Mouse (Mus musculus) adrenal gland, postnatal 14 days (tissue): Measurements from ENCODE around the gene Gm28374. TPM values are rescaled to one million over a fixed set of nuclear protein-coding genes. Genes with fewer than 3 reads are reported as not detected.
"Not testable (repeated sequence)": the region's sequence is repeated elsewhere in the genome, so short reads cannot be mapped to it uniquely, and the experiment has no call there.

Experiments used
- DNase-seq: peaks from one replicate; pipeline ENCODE4 v3.0.0; 2021; ENCODE audit warnings: mixed read lengths
- long read RNA-seq, 2 experiments: library from polyadenylated mRNA; stranded (forward); transcript quantifications; one replicate each; pipeline ENCODE4 v2.0.0; 2021
- total RNA-seq: library from RNA; stranded (reverse); gene quantifications from 2 replicates; pipeline ENCODE4 v1.2.3, GENCODE M21; 2021

Gm28374 gene
- total RNA-seq: not detected in 2 replicates
- long read RNA-seq, experiment 1: 0 reads
- long read RNA-seq, experiment 2, partial matches to known transcripts: 0 of 2 reads
- long read RNA-seq, experiment 2, other reads (novel, unspliced or antisense): 2 of 2 reads

DNA sequence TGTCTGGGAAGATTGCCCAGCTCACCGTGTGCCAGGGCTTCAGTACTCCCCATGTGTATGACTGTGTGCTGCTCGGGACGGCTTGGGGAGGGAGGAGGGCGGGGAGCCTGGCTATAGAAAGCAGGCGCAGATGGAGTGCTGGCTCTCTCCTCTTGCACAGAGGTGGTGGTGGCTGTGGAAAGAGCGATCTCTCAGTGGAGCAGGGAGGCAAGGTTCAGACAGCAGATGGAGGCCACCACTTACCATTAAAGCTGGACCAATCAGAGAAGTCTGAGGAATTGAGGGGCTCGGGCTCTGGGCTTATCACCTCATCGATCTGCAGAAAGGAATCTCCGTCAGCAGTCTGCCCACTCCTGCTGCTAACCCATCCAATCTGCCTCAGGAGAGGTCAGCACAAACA, at the start of gene Gm28374:
Gene Gm28374 (minus strand): TSS at position 101 of the 400 bp plus-strand sequence.
- DNase-seq: no peak

DNA sequence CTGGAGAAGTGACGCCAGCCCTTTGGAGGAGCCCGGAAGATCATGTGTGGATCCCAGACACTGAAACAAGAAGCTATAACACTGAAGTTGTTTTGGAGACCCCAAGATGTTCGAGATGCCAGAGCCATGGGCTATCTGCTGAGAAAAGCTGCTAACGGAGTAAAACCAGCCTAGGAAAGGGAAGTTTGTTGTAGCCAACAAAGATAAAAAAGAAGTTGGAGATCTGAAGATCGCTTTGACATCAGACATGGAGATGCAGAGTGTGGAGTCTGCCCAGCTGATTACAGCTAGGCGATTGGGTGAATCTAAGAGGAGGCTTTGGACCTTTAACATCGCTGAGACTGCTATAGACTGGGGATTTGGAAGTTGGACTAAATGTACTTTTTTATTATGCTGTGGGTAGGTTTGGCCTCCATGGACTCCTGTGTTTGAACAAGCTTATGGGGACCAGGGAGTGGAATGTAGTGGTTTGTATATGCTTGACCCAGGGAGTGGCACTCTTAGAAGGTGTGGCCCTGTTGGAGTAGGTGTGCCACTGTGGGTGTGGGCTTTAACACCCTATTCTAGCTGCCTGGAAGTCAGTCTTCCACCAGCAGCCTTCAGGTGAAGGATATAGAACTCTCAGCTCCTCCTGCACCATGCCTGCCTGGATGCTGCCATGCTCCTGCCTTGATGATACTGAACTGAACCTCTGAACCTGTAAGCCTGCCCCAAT, 48.5 kb upstream of the Gm28374 start:
- DNase-seq: not testable (repeated sequence)

DNA sequence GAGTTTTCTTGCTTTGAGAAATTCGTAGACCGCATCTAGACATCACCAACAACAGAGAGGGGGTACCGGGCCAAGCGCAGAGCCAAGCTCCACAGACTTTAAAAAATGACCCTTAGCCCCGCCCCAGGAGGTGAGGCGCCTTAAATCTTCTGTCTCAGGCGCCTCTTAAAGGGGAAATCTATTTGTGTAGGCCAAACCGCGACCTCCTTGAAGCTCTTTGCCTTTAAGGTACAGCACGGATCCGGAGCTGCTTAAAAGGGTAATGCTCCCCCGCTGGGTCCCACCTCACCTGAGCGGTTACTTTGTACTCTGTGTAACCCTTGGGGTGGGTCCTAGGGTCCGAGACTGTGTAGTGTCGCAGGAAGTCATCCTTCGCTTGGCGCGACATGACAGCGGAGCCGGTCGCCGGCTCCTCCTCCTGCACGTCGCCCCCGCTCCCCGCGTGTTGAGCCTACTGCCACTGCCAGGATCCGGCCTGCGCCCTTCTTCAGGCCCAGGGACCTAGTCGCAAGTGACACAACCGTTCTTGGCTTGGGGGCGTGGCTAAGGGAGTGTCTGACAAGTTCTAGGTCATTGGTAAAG, 45.8 kb upstream of the Gm28374 start, which contains the start of gene Snx15:
Gene Snx15 (minus strand): TSS at position 545 of the 582 bp plus-strand sequence.
- peak; percentile 97 for DNase-seq

DNA sequence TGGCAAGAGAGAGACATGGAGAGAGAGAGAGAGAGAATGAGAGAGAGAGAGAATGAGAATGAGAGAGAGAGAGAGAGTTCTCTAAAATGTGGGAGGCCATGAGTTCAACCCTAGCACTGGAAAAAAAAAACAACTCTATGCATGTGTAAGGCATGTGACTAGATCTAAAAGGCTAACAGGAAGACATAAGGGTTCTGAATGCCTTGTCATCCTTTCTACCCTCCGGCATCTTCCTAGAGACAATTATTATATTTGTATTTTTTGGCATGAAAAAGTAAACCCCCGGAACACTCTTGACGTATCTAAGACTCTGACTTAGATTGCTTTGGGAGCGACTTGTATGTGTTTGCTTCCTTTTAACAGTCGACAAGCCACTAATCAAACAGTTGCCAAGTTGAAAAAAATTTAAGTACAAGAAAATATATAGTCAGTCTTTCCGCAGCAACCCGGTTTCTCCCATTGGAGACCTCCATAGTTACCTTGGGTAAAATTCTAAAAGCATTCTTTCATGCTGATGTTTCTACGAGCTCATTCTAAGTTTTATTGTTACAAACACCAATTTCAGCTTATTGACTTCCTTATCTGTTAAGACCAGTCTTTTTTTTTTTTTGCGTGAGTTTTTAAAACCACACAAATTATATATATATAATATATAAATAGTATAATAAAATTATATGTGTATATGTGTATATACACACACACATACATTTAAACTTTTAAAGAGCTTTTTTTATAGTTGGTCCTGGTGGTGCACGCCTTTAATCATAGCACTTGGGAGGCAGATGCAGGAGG, 44.9 kb upstream of the Gm28374 start:
- DNase-seq: no peak

DNA sequence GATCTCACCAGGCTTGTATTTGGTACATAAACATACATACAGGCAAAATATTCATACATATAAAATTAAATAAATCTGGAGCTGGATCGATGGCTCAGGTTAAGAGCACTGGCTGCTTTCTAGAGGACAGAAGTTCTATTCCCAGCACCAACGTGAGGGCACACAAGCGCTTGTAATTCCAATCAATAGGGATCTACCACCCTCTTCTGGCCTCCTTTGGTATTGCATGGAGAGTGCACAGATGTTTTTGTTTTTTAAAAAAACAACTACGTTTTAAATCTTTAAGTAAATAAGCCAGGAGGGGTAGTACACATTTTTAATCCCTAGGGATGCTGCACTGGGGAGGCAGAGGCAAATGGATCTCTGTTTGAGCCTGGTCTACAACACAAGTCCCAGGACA, 44.2 kb upstream of the Gm28374 start:
- DNase-seq: peak; percentile 64

DNA sequence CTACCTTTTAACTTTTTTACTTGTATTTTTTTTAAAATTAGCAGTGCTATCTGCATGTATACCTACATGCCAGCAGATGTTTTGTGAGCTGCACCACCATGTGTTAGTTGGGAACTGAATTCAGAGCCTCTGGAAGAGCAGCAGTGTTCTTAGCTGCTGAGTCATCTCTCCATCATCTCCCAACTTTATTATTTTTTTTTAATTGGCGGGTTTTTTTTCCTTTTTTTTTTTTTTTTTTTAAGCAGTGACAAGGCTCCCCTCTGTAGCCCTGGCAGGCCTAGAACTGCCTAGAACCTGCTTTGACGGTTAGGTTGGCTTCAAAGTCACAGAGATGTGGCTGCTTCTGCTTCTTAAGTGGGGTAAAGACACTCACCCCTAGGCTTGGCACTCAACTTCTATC, 42.8 kb upstream of the Gm28374 start:
- no peak for DNase-seq

DNA sequence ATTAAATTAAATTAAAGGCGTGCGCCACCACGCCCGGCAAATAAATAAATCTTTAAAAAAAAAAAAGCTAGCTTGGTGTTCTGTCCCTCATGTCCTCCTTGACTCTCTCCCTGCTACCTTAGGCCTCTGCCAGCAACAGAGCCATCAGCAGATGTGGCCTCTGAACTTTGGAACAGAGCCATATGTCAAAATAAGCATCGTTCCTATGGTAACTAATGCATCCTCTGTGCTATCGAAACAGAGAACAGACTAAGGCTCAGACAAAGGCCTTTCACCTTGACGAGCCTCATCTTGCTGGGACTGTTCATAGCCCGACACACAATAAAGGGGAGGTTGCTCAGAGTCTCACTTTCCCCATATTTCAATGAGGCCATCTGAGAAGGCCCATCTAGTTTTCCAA, 41.3 kb upstream of the Gm28374 start:
- DNase-seq: no peak

DNA sequence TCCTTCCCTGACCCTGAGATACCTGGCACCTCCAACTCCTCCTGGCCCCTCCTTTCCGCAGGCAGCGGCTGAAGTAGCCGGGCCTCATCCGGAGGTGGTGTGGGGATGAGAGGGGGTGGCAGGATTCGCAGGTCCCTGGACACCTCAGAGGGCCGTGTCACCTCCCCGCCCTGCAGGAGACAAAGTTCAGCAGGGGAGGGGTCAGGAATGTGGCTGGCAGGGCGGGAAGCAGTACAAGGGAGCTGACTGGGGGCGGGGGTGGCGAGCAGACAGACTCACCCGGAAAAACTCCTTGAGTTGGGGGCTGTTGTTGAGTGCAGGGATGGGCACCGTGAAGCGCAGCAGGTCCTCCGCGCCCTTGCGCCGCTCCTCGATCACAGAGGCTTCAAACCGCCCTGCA, 39.7 kb upstream of the Gm28374 start:
- DNase-seq: no peak

DNA sequence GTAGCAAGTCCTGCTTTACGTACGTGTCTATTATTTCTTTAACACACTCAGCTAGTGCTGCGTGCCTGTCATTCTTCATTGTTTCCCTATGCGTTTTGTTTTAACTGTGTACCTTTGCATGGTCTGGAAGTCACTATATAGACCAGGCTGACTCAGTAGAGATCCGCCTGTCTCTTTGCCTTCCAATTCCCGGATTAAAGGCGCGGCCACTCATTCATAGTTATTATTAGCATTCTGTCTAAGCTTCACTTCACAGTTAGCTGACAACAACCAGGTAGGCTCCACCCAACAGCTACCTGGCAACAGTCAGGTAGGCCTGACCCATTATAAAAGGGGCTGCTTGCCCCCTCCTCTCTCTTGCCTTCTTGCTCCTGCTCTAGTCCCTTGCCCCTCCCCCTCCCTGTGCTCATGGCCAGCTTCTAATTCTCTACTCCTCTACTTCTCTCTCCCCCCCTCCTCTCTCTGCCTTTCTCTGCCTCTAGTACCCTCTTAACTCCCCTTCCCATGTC, 36.7 kb upstream of the Gm28374 start:
- no peak for DNase-seq

DNA sequence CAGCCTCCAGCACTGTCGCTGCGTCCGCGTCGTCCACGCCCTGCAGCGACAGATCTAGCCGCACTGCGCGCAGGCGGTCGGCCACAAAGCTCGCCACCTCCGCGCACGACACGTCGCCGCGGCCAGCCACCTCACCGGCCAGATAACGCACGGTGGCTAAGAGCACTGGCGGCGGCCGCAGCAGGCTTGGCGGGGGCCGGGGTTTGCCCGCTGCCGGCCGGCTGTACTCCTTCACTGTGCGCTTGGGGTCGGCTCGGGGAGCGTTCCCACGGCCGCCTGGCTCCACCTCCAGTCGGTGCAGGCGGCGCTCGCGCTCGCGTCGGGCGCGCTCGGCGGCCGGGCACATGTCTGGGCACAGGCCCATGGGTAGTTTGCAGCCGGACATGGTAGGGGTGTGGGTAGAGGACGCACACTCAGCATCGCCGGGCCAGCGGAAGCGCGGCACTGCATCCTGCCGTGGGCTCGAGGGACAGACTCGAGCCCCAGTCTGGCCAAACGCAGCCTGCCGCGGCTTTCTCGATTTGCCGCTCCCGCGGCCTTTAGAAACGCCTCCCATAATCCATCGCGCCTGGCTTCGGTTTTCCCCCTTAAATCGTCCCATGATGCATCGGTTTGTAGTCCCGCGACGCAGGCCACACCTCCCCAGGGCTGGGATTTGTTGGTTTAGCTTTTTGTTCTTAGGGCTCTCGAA, 36.1 kb upstream of the Gm28374 start, which contains the start of gene Sac3d1:
Gene Sac3d1 (minus strand): TSS at position 665 of the 691 bp plus-strand sequence.
- peak; percentile 92 for DNase-seq

DNA sequence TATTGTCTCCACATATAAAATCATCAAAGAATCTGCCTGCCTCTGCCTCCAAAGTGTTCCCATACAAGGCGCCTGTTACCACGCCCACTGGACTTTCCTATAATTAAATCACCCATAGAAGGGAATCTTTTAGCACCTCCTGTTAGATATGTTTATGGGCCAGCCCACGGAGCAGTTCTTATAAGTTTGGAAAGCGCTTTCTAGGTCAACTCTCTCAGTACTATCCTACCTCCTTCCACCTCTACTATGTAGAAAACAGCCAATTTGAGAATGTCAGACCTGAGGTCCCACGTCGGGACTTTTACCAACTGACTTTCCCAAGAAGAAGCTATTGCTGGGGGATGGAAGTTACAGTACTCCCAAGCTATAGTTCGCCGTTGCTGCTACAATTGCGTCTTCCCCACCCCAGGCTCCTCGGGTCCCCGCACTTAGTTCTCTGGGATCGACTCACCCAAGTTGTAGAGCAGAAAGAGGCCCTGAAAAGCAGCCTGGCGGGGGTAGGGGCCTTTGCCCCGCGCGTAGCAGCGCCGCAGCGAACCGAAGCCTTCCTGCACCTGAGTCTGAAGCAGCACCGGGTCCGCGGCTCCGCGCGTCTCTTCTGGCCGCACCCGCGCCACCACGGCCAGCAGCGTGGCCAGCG, 35.4 kb upstream of the Gm28374 start:
- DNase-seq: no peak

DNA sequence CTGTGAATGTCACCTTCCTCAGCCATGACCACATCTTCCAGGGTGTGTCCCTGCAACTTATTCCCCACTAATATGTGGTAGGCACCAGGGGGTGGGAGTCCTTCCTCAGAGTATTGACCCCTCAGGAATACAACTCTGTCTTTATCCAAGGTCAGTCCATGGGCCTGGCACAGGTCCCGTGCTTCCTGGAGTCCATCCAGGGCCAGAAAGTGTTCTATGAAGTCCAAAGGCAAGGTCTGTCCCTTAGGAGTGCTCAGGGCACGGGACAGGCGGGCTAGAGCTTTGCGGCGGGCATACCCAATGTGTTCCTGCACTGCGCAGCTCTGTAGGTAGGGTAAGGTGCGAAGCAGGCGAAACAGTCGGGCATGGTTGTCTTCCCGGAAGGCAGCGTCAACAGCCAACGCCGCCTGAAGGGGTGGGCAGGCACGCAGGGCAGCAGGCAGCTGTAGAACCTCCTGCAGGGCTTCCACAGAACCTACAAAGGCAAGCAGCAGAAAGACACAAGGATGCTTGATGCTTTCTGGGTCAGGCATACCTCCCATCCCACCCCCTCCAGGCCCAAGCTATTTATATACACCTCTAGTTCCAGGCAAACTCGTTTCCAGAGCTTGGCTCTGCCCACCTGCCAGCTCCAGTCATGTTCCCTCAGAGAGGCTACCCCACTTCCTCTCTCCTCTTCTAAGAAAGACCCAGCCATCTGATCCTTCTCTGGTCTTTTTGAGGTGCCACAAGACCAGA, 34.2 kb upstream of the Gm28374 start:
- DNase-seq: peak; percentile 74

DNA sequence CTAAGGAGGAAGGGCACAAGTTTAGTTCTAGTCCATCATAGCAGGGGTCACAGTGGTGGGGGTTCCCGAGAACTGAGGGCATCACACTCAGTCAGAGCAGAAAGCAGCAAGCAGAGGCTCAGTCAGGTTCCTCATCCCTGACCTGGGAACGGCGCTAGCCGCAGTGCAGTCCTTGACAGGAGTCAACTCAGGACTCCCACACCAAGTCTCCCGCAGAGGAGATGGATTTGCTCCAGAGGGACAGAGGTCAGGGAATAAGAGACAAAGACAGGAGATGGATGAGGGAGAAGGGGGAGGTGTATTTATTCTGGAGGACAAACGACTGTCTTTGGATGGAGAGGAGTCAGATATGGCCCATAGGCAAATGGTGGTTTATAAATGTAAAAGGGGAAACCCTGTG, 31.1 kb upstream of the Gm28374 start:
- DNase-seq: no peak

DNA sequence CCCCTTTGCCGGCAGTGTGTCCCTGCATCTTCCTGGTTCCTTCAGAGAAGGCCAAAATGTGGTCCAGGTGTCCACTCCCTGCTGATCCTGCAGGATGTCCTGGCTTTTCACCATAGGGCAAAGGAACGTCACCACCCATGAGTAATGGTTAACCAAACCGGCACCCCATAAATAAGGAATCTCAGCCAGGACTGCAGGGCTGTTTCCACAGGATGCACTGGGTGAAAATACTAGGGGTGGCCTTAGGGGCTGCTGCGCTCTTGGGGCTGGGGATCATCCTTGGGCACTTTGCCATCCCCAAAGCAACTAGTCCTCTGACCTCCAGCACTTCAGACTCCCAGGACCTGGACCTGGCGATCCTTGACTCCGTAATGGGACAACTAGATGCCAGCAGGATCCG, 23.5 kb upstream of the Gm28374 start, which contains the start of gene Naaladl1:
Gene Naaladl1 (plus strand): TSS at position 197 of the 400 bp plus-strand sequence.
- no peak for DNase-seq

DNA sequence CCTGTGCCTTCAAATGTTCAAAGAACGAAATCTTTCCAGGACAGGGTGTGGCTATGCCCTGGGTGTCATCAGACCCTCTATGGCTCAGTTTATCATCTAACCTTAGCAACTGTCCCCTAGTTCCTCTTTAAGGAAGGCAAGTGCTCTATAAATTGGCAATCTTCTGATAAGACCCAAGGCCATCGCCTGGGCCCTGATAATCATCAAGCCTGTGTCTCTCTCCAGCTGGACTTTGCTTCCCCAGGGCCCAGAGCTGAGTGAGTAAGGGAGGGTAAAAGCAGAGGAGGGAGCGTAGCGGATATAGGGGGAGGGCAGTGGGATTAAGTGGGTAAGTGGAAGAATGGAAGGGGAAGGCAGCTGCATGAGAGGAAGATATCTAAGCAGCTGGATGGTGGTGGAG, 22.4 kb upstream of the Gm28374 start:
- no peak for DNase-seq

DNA sequence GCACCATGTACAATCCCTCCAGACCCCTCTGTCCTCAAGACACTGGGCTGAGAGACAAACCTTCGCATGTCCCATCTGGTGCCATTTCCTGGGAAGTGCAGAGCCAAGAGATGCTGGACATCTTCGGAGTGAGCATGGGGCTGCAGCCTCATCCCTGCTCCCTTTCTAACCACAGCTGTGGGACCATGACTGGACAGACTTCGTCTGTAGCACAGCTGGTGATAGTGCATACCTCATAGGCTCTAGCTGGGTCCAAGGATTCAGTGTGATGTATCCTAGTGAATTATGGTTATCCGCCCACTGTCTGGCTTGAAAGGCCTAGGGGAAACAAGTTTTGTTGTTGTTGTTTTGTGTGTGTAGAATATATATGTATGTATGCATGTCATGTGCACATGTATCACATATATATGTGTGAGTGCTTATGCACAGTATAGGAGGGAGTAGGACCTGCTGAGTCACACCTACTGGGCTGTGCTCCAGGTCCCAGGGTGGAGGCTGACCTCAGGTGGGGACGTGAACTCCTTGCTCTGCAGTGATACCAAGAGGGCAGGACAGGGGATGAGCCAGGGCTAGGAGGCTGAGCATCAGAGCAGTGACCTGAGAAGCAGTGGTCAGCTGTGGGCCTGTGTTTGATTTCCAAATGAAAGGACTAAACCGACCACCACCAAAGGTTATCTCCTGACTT, 20.3 kb upstream of the Gm28374 start:
- DNase-seq: no peak

DNA sequence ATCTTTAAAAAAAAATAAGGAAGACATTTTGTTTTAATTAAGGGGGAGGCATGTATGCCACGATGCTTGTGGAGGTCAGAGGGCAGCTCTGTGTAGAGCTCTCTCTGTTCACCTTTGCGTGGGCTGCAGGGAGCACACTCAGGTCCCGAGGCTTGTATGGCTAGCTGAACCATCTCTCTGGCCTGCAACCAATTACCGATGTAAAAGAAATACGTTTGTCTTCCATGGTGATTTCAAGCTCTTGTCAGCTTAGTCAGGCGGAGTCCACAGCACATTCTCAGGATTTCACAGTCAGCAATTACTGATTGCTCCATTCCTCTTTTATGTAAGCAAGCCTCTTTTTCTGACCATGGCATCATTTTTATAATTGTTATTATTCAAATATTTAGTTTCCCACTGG, 19.1 kb upstream of the Gm28374 start:
- DNase-seq: no peak

DNA sequence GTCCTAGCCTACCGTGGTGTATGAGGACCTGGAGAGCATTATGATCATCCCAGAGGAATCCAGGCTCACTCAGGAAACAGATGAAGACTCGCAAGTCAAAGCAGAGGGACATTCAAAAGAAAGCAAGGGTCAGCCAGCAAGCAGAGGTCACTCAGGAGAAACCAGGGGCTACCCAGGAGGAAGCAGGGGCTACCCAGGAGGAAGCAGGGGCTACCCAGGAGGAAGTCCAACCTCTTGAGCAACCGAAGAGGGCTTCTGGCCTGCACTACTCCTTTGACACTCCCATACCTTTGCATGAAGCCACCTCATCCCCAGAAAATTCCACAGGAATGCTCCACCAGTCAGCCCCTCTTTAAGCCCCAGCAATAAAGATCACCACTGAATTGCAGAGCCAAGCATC, 15.8 kb upstream of the Gm28374 start:
- peak; percentile 45 for DNase-seq

DNA sequence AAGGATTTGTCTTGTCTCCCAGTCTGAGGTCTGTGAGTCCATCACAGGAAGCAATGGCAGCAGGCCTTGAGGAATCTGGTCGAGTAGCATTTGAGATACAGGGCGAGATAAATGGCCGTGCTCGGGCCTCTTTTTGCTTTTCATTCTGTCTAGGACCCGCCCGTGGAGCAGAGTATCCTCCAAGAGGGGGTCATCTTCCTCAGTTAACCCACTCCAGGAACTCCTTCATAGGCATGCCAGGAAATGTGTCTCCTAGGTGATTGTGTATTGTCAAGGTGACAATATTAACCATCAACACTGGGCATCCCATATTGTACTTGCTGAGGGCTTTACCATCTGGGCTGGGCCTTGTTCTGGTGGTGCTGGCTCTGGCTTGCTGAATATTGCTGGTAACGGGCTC, 12.1 kb upstream of the Gm28374 start, which contains the start of gene AC131692.1:
Gene AC131692.1 (plus strand): TSS at position 301 of the 400 bp plus-strand sequence.
- no peak for DNase-seq

DNA sequence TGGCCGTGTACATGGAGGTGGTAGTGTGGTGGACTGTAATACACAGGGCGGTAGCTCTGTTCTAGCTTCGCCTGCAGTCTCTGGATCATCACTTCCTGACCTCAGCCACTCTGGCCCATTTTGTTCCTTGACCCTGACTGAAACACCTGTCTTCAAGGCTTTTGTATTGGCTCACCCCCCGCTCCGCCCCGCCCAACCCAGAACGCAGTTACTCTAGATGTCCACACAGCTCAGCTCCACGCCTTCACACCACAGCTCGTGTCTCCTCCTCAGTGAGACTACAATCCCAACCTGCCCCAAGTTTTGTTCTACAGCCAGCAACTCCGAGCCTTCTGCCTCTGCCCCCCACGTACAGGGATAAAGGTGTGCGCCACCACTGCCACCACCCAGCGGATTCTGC, 6.8 kb upstream of the Gm28374 start:
- no peak for DNase-seq
